Mouse (Mus musculus) myocyte (in vitro differentiated cells): ENCODE measurements around the gene Adamts13.

Experiments used
- CEBPB ChIP-seq: IDR thresholded peaks from 2 replicates; pipeline ENCODE4 v1.6.1; 2011; ENCODE audit warnings: mild to moderate bottlenecking, moderate library complexity; ENCODE audit not compliant: poor library complexity, insufficient read depth, severe bottlenecking
- MAX ChIP-seq: IDR thresholded peaks from one replicate; pipeline ENCODE4 v1.6.1; 2011; ENCODE audit warnings: low read depth, mild to moderate bottlenecking, control low read depth
- MYOD1 ChIP-seq, 3 experiments: IDR thresholded peaks; one replicate each; pipeline ENCODE4 v1.6.1; 2011; ENCODE audit warnings: control low read depth in 2 of 3, low read depth in 2 of 3, mild to moderate bottlenecking in 2 of 3, moderate library complexity in 1 of 3; ENCODE audit not compliant: insufficient read length in 2 of 3, control insufficient read depth in 1 of 3
- MYOG ChIP-seq, 3 experiments: IDR thresholded peaks; one replicate each; pipeline ENCODE4 v1.6.1; 2011; ENCODE audit warnings: control low read depth in 2 of 3, low read depth in 2 of 3, mild to moderate bottlenecking in 2 of 3; ENCODE audit not compliant: insufficient read length in 2 of 3, control insufficient read depth in 1 of 3, insufficient read depth in 1 of 3
- POLR2A ChIP-seq: IDR thresholded peaks from one replicate; pipeline ENCODE4 v1.6.1; 2011; ENCODE audit warnings: low read depth, mild to moderate bottlenecking, control low read depth, moderate library complexity; ENCODE audit not compliant: insufficient read length
- POLR2AphosphoS2 ChIP-seq: IDR thresholded peaks from one replicate; pipeline ENCODE4 v1.6.1; 2011; ENCODE audit warnings: low read depth, control low read depth; ENCODE audit not compliant: insufficient read length
- REST ChIP-seq: IDR thresholded peaks from one replicate; pipeline ENCODE4 v1.6.1; 2011; ENCODE audit warnings: mild to moderate bottlenecking, control low read depth, moderate library complexity; ENCODE audit not compliant: insufficient read depth, insufficient read length
- TCF3 ChIP-seq: IDR thresholded peaks from one replicate; pipeline ENCODE4 v1.6.1; 2011; ENCODE audit warnings: low read depth, control low read depth; ENCODE audit not compliant: insufficient read length
- USF1 ChIP-seq: IDR thresholded peaks from one replicate; pipeline ENCODE4 v1.6.1; 2011; ENCODE audit warnings: low read depth, mild to moderate bottlenecking, control low read depth, moderate library complexity

- TF ChIP-seq REST: no peak
- TF ChIP-seq CEBPB: no peak
- no peak for TF ChIP-seq POLR2A
- peak; percentile 33 to 82 (median 41) for TF ChIP-seq MYOG (IDR thresholded peaks at IDR 0.05; ENCODE audit: control insufficient read depth in 1 of 3, insufficient read depth in 1 of 3, insufficient read length in 2 of 3, low read depth in 2 of 3)
- no peak for TF ChIP-seq MAX
- TF ChIP-seq POLR2AphosphoS2: peak; percentile 62
- TF ChIP-seq TCF3: no peak
- TF ChIP-seq MYOD1 (IDR thresholded peaks at IDR 0.05; ENCODE audit: control insufficient read depth in 1 of 3, insufficient read length in 2 of 3, low read depth in 2 of 3): peak in 2 of 3 experiments; percentile 24 to 59
- TF ChIP-seq USF1: no peak
Measured at GRCm38 (mm10) chr2:27017802-27018201, 44.6 kb downstream of the Adamts13 start.
